Mouse (Mus musculus): ENCODE results near the gene Chl1. TPM values are rescaled to one million over a fixed set of nuclear protein-coding genes. Genes with fewer than 3 reads are reported as not detected.

Chl1 gene
- 8.9 and 11.1 TPM in 2 replicates for polyA plus RNA-seq (2015; fragmentation: Nextera tagmentation; extraction: Ambion mirVana)

DNA sequence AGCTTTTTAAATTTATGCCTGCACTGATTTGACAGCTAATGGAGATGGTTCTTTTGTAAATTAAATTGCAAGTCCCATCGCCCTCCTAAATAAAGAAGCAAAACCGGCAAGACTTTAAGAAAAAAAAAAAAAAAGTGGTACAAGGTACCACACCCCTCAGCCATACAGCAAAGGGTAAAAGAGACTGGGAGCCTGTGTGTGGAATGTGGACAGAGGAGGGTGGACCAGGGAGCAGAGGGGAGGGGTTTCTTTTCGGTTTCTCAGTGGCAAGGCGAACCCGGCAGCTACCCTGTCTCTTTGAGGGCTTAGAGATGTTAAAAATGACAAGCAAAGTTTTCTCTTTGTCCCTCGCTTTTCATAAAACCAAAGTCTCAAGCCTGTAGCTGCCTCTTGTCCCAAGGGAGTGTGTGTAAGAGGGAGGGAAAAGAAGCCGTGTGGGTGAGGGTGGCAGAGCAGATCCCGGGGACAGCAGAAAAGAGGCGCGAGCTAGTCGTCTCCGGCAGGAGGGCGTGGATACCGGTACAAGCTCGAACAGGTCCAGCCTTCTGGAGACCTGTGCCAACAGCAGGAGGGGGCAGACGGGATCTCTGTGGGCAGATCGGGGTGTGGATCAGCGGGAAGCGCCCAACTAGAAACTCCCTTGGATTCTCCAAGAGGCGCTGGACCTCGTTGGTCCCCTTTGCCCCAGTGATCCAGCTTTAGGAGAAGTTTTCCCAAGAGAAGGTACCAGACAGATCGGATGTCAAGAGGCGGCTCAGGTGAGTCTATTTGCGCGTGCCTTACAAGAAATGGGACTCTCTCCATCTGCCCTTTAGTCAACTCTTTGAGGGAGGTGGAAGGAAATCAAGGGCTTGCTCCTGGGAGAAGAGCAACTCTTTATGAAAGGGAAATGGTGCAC lies at the start of gene Chl1:
TSS of gene Chl1 (plus strand) at position 195 of the 898 bp plus-strand sequence.
- H3K4me3 ChIP-seq (replicated peaks; ENCODE audit: low read length) = peak within 1 kb of the TSS; percentile 38
- no peaks in the 10 kb centered on the region for H3K9me3 ChIP-seq (replicated peaks; ENCODE audit: control insufficient read depth, low read length)
- H3K4me2 ChIP-seq (ENCODE audit: low read depth, low read length) = peak within 1 kb of the TSS; percentile 72
- WGBS = 3% methylated on average over 25 of the region's 25 CpGs
- peak; percentile 76; the same call in 1 of the 2 replicates for ATAC-seq (ENCODE audit: insufficient read depth, low FRiP score)
- peaks cover 23% of the 10 kb centered on the region for H3K27me3 ChIP-seq (ENCODE audit: control insufficient read depth, insufficient read depth, low read length)
- H3K36me3 ChIP-seq (ENCODE audit: control insufficient read depth, insufficient read depth, low read length) = no peaks in the 10 kb centered on the region
- peak within 1 kb of the TSS; percentile 67 for H3K9ac ChIP-seq (ENCODE audit: low read length)
- H3K4me1 ChIP-seq (ENCODE audit: control insufficient read depth, insufficient read depth, low read length) = peaks cover 5% of the 10 kb centered on the region; the same call in 1 of the 2 replicates
- H3K27ac ChIP-seq (ENCODE audit: low read length) = peak within 1 kb of the TSS; percentile 52

DNA sequence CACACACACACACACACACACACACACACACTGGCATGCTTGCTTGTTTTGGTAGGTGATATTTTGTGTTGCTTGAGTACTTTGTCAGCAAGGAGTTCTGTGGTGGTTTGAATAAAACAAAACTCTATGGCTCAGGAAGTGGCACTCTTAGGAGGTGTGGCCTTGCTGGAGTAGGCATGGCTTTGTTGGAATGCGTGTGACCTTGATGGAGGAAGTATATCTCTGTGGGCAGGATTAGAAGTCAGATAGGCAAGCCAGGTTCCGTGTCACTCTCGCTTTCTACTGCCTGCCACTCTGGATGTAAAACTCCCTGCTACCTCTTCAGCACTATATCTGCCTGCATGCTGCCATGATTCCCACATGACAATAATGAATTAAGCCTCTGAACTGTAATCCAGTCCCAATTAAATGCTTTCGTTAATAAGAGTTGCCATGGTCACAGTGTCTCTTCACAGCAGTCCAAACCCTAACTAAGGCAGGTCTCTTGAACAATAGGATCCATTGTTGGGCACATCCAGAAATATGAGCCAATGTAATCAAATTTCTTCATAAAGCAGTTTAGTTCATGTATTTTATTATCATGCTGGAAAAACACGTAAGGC lies 44.8 kb upstream of the Chl1 start:
- no peaks in the 10 kb centered on the region for H3K4me1 ChIP-seq (ENCODE audit: control insufficient read depth, insufficient read depth, low read length)
- no peak overlapping the region for H3K27ac ChIP-seq (ENCODE audit: low read length)
- H3K4me2 ChIP-seq (ENCODE audit: low read depth, low read length) = no peak overlapping the region
- no peak overlapping the region for H3K4me3 ChIP-seq (replicated peaks; ENCODE audit: low read length)
- WGBS = 64% methylated on average over 5 of the region's 5 CpGs
- no peak for ATAC-seq (ENCODE audit: insufficient read depth, low FRiP score)
- H3K36me3 ChIP-seq (ENCODE audit: control insufficient read depth, insufficient read depth, low read length) = no peaks in the 10 kb centered on the region
- no peak overlapping the region for H3K9ac ChIP-seq (ENCODE audit: low read length)
- H3K9me3 ChIP-seq (replicated peaks; ENCODE audit: control insufficient read depth, low read length) = no peaks in the 10 kb centered on the region
- no peaks in the 10 kb centered on the region for H3K27me3 ChIP-seq (ENCODE audit: control insufficient read depth, insufficient read depth, low read length)

DNA sequence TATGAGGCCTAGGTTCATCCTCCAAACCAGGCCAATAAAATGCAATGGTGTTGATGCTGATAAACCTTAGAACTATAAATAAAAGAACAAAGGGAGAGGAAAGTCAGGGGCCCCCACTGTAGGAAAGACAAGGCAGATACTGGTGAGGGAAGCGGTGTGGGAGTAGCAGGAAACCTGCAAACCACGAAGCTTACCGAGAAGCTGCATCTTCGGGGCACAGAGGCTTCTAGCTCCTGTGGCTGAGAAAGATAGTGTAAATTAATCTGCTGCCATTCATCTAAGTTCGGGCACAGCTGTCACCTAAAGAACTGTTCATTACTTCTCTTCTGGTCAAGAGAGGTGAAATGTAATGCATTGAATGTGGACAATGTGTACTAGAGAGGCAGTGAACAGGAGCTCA lies 37.1 kb upstream of the Chl1 start:
- H3K36me3 ChIP-seq (ENCODE audit: control insufficient read depth, insufficient read depth, low read length) = no peaks in the 10 kb centered on the region
- no peak for ATAC-seq (ENCODE audit: insufficient read depth, low FRiP score)
- H3K4me1 ChIP-seq (ENCODE audit: control insufficient read depth, insufficient read depth, low read length) = no peaks in the 10 kb centered on the region
- no peaks in the 10 kb centered on the region for H3K9me3 ChIP-seq (replicated peaks; ENCODE audit: control insufficient read depth, low read length)
- no peak overlapping the region for H3K27ac ChIP-seq (ENCODE audit: low read length)
- no peak overlapping the region for H3K4me3 ChIP-seq (replicated peaks; ENCODE audit: low read length)
- H3K9ac ChIP-seq (ENCODE audit: low read length) = no peak overlapping the region
- H3K4me2 ChIP-seq (ENCODE audit: low read depth, low read length) = no peak overlapping the region
- 51% methylated on average over 5 of the region's 5 CpGs for WGBS
- no peaks in the 10 kb centered on the region for H3K27me3 ChIP-seq (ENCODE audit: control insufficient read depth, insufficient read depth, low read length)

DNA sequence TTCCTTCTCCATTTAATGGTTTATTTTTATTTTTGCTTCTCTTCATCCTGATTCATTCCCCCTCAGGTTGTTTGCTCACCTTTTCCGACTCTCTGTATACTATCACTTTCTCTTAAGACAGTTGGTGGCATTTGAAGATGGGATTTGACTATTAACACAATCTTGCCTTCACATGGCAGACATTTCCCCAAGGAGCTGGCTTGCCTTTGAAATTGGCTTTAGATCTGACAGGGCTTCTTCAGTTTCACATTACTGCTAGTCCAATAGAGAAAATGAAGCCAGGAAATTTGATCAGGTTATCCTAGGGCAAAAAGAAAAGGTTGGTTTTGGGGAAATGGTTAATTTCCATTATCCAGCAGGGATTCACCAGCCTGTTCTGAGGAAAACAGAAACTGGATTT lies 23.2 kb upstream of the Chl1 start:
- WGBS = 75% methylated on average over 1 of the region's 1 CpGs
- ATAC-seq (ENCODE audit: insufficient read depth, low FRiP score) = no peak
- H3K9me3 ChIP-seq (replicated peaks; ENCODE audit: control insufficient read depth, low read length) = no peaks in the 10 kb centered on the region
- no peaks in the 10 kb centered on the region for H3K4me1 ChIP-seq (ENCODE audit: control insufficient read depth, insufficient read depth, low read length)
- no peak overlapping the region for H3K9ac ChIP-seq (ENCODE audit: low read length)
- H3K36me3 ChIP-seq (ENCODE audit: control insufficient read depth, insufficient read depth, low read length) = no peaks in the 10 kb centered on the region
- H3K27me3 ChIP-seq (ENCODE audit: control insufficient read depth, insufficient read depth, low read length) = no peaks in the 10 kb centered on the region
- no peak overlapping the region for H3K27ac ChIP-seq (ENCODE audit: low read length)
- H3K4me2 ChIP-seq (ENCODE audit: low read depth, low read length) = no peak overlapping the region
- no peak overlapping the region for H3K4me3 ChIP-seq (replicated peaks; ENCODE audit: low read length)

DNA sequence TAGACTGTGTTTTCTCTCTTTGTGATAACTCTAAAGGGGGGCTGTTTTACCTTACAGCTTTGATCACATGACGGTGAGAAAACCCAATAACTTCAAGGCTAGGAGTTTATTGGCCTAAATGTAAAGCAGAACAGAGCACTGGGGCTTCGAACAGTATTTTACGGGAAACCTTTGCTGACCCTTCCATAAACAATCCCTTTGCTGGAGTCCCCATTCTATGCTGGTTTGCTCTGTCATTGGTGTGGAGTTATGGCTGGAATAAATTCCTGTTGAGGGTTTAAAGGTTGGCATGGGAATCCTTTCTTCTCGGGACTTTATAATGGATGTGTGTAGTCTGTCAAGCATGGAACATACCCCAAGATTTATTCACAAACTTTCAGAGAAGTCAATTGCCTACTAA lies 12.0 kb upstream of the Chl1 start:
- Histone ChIP-seq H3K36me3 (ENCODE audit: control insufficient read depth, insufficient read depth, low read length) (no peaks in the 10 kb centered on the region), H3K9ac (ENCODE audit: low read length) (no peak overlapping the region), H3K9me3 (replicated peaks; ENCODE audit: control insufficient read depth, low read length) (no peaks in the 10 kb centered on the region), H3K4me3 (replicated peaks; ENCODE audit: low read length) (no peak overlapping the region), H3K27me3 (ENCODE audit: control insufficient read depth, insufficient read depth, low read length) (no peaks in the 10 kb centered on the region), H3K4me2 (ENCODE audit: low read depth, low read length) (no peak overlapping the region), H3K4me1 (ENCODE audit: control insufficient read depth, insufficient read depth, low read length) (no peaks in the 10 kb centered on the region), H3K27ac (ENCODE audit: low read length) (no peak overlapping the region)
- 61% methylated on average over 4 of the region's 4 CpGs for WGBS
- ATAC-seq (ENCODE audit: insufficient read depth, low FRiP score) = no peak

DNA sequence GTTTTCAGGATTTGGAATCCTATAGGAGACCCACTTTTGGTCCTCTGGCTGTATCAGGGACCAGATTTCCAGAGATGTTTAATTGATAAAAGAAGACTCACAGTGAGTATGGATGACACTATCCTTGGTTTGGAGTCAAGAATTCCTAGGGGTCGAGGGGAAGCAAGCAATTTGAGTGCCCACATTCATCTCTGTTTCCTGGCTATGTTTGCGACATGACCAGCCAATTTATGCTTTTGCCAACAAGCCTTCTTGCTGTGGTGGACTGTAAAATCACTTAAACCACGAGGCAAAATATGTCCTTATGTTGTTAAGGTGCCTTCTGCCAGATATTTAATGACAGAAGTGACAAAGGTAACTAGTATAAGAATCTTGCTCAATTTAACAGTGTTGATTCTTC lies 6.3 kb upstream of the Chl1 start:
- H3K4me2 ChIP-seq (ENCODE audit: low read depth, low read length) = no peak overlapping the region
- H3K4me1 ChIP-seq (ENCODE audit: control insufficient read depth, insufficient read depth, low read length) = no peaks in the 10 kb centered on the region
- H3K4me3 ChIP-seq (replicated peaks; ENCODE audit: low read length) = no peak overlapping the region
- no peak overlapping the region for H3K9ac ChIP-seq (ENCODE audit: low read length)
- ATAC-seq (ENCODE audit: insufficient read depth, low FRiP score) = no peak
- no peak overlapping the region for H3K27ac ChIP-seq (ENCODE audit: low read length)
- H3K27me3 ChIP-seq (ENCODE audit: control insufficient read depth, insufficient read depth, low read length) = no peaks in the 10 kb centered on the region
- H3K36me3 ChIP-seq (ENCODE audit: control insufficient read depth, insufficient read depth, low read length) = no peaks in the 10 kb centered on the region
- 53% methylated on average over 3 of the region's 3 CpGs for WGBS
- no peaks in the 10 kb centered on the region for H3K9me3 ChIP-seq (replicated peaks; ENCODE audit: control insufficient read depth, low read length)

DNA sequence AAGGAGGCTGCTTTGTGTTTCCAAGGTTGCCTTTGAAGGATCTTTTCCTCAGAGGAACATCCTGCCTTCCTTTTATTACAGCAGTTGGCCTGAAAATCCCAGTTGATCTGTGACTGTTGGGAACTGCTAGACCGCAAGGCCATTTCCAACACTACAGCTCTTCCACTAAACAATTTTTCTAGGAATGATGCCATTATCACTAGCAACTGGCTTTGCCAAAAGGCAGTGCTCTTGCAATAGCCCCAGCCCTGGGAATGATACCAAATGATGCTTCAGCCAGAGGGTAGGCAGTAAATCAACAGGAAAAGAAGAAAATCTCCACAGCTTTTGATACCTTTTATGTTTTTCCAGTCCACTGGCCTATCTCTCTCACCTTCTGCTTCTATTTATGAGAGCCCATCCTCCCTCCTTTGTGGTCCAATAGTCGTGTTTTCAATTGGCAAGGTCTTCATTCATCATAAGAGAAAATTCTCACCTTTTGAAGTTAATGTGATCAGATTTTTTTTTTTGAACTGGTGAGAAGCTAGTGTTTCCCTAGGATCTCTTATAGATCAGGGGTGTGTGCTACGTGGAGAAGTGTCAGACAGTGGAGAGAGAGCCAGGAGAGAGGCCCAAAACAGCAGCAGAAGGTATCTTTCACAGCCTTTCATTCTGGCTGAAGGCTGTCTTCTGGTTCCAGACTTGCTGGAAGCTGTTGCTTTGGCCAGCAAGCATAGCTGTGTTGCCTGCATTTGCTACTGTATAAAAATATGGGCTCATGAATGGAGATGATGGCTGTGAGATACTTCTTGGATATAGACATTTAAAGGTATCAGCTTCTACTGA lies 2.4 kb upstream of the Chl1 start:
- ATAC-seq (ENCODE audit: insufficient read depth, low FRiP score) = no peak
- H3K27me3 ChIP-seq (ENCODE audit: control insufficient read depth, insufficient read depth, low read length) = peaks cover 23% of the 10 kb centered on the region
- peaks cover 5% of the 10 kb centered on the region; the same call in 1 of the 2 replicates for H3K4me1 ChIP-seq (ENCODE audit: control insufficient read depth, insufficient read depth, low read length)
- H3K27ac ChIP-seq (ENCODE audit: low read length) = no peak overlapping the region
- 61% methylated on average over 3 of the region's 3 CpGs for WGBS
- H3K4me3 ChIP-seq (replicated peaks; ENCODE audit: low read length) = no peak overlapping the region
- no peak overlapping the region for H3K4me2 ChIP-seq (ENCODE audit: low read depth, low read length)
- no peak overlapping the region for H3K9ac ChIP-seq (ENCODE audit: low read length)
- no peaks in the 10 kb centered on the region for H3K9me3 ChIP-seq (replicated peaks; ENCODE audit: control insufficient read depth, low read length)
- no peaks in the 10 kb centered on the region for H3K36me3 ChIP-seq (ENCODE audit: control insufficient read depth, insufficient read depth, low read length)

DNA sequence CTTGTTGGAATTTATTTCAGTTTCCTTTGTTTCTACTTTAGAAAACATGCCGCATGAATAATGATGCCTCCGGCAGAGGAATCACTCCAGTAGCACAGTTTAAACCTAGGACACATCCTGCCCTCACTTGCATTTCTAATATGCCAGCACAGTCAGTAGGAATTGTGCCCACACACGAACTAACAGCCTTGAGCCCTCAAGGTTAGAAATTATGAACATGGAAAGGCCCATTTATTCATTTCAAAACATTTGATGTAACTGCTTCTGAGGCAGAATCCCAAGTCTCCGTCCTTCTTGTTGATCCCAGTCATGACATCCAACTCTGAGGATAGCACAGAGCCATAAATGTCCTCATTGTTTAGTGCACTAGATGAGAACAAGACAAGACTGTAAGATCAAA lies 790 bp upstream of the Chl1 start:
- Histone ChIP-seq H3K27me3 (ENCODE audit: control insufficient read depth, insufficient read depth, low read length) (peaks cover 23% of the 10 kb centered on the region), H3K36me3 (ENCODE audit: control insufficient read depth, insufficient read depth, low read length) (no peaks in the 10 kb centered on the region), H3K9me3 (replicated peaks; ENCODE audit: control insufficient read depth, low read length) (no peaks in the 10 kb centered on the region), H3K4me1 (ENCODE audit: control insufficient read depth, insufficient read depth, low read length) (peaks cover 5% of the 10 kb centered on the region; the same call in 1 of the 2 replicates), H3K4me3 (replicated peaks; ENCODE audit: low read length) (no peak overlapping the region), H3K27ac (ENCODE audit: low read length) (no peak overlapping the region), H3K9ac (ENCODE audit: low read length) (no peak overlapping the region), H3K4me2 (ENCODE audit: low read depth, low read length) (no peak overlapping the region)
- 59% methylated on average over 4 of the region's 4 CpGs for WGBS
- no peak for ATAC-seq (ENCODE audit: insufficient read depth, low FRiP score)

All from stomach, embryonic 16.5 days (tissue).